In the genomic region with DNA sequence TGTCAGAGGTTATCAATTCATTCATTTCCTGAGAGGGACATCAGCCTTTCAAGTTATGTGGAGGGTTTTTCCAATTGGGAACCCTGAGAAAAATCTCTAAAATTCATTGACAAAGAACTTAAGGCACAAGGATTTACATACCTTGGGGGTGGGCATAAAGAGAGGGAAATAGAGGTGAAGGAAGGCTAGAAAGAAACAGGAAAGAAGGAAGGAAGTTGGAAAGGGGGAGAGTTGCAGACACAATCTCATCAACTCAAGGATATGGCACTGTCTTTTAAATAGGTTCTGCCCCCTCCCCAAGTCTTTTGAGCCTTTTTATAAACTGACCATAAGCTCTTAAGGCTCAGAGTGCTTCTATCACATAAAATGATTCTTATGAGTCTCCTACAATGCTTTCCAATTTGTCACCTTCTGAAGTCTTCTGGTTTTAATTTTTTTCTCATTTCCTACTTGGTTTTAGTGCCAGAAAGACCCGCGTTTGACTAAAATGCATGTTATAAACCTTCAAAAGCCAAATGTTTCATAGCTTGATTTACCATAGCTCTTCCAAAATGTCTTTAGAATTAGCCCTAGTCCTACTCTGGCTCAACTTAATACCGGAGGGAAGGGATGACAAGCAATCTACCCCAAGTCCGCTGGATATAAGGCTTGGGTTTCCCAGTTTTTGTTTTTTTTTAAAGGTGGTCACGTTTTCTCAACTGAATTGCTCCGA, we compare ENCODE assay signal across 13 mouse cellular contexts. TPM values are rescaled to one million over a fixed set of nuclear protein-coding genes. Genes with fewer than 3 reads are reported as not detected.
A peak's percentile ranks its signal among the peaks of the same experiment; 100 is the strongest.
DNase-seq lines count a peak whose midpoint lies in the region; ATAC-seq lines count a peak whose summit lies in the region.
"Had no signal": no experiment of that assay in that cellular context is flagged by ENCODE, and none has a peak within 500 bp of the region (broad histone marks: within the 10 kb centered on the region; RNA-seq: fewer than 3 reads in every experiment).

No protein-coding gene starts in this region.

- no peaks in the 10 kb centered on the region for H3K9me3 ChIP-seq in heart, embryonic 14.5 days (ENCODE audit: control insufficient read depth, low read length)
- H3K9me3 ChIP-seq in midbrain, embryonic 12.5 days: no peaks in the 10 kb centered on the region
- no peaks in the 10 kb centered on the region for H3K9me3 ChIP-seq in midbrain, embryonic 16.5 days (replicated peaks; ENCODE audit: control insufficient read depth, low read length, poor library complexity, severe bottlenecking)
- no peaks in the 10 kb centered on the region for H3K9me3 ChIP-seq in limb, embryonic 11.5 days (ENCODE audit: control insufficient read depth, low read length)

- H3K27ac ChIP-seq in heart, embryonic 14.5 days (replicated peaks in 1 of 2; ENCODE audit: control insufficient read depth in 1 of 2, insufficient read depth in 1 of 2, low read depth in 2 of 2, low read length in 2 of 2): 0 out of 4 replicates have a peak overlapping the region, but pooled peaks of 1 of the 2 experiments have one; percentile 33
- no peak overlapping the region for H3K27ac ChIP-seq in midbrain, embryonic 12.5 days (replicated peaks)
- no peak overlapping the region for H3K27ac ChIP-seq in midbrain, embryonic 16.5 days (ENCODE audit: low read length)
- peak overlapping the region; percentile 68; the same call in 1 of the 2 replicates for H3K27ac ChIP-seq in limb, embryonic 11.5 days (replicated peaks; ENCODE audit: low read depth, low read length)

- intact Hi-C loops in heart, postnatal 25 days (cut with DNase I): no loop called here
- intact Hi-C loops in gastrocnemius, postnatal 36 days (cut with DNase I): no loop called here

- no peak for DNase-seq in heart, postnatal 25 days (ENCODE audit: low spot score)
- DNase-seq in limb, embryonic 11.5 days (ENCODE audit: low spot score): no peak
- no peak for DNase-seq in urinary bladder, adult 18-20 months (ENCODE audit: low spot score in 2 of 2)
- DNase-seq in gastrocnemius, postnatal 36 days: no peak
- DNase-seq: cerebellum, adult 8-10 months; lung, postnatal 36 days had no signal

- no peak for ATAC-seq in heart, embryonic 14.5 days (ENCODE audit: insufficient number of reproducible peaks, insufficient read depth, low FRiP score, low read depth)
- ATAC-seq in midbrain, embryonic 12.5 days (ENCODE audit: low FRiP score, low read depth): no peak
- no peak for ATAC-seq in midbrain, embryonic 16.5 days
- no peak for ATAC-seq in limb, embryonic 11.5 days (ENCODE audit: insufficient number of reproducible peaks, low FRiP score, low TSS enrichment, low read depth)
- ATAC-seq: activated CD4-positive, CD25-positive, alpha-beta regulatory T cell, adult 4 months; intestine, embryonic 16.5 days had no signal

- H3K4me2 ChIP-seq in heart, embryonic 14.5 days (ENCODE audit: low read length): peak overlapping the region; percentile 71
- H3K4me2 ChIP-seq in midbrain, embryonic 12.5 days (replicated peaks): peak overlapping the region; percentile 57
- H3K4me2 ChIP-seq in midbrain, embryonic 16.5 days (ENCODE audit: low read length): no peak overlapping the region
- H3K4me2 ChIP-seq in limb, embryonic 11.5 days (ENCODE audit: low read depth, severe bottlenecking): peak overlapping the region; percentile 53

- H3K4me3 ChIP-seq in heart, embryonic 14.5 days (ENCODE audit: control insufficient read depth in 1 of 2, insufficient read depth in 1 of 2, low read depth in 1 of 2, low read length in 2 of 2): peak overlapping the region in 1 of 2 experiments; percentile 45; a peak in 3 of 4 replicates
- no peak overlapping the region for H3K4me3 ChIP-seq in midbrain, embryonic 12.5 days
- H3K4me3 ChIP-seq in midbrain, embryonic 16.5 days (ENCODE audit: low read depth, low read length): no peak overlapping the region
- no peak overlapping the region for H3K4me3 ChIP-seq in limb, embryonic 11.5 days (ENCODE audit: low read depth, low read length)

- peaks cover 0 to 15% of the 10 kb centered on the region in 2 experiments; a peak in 2 of 4 replicates for H3K4me1 ChIP-seq in heart, embryonic 14.5 days (ENCODE audit: control insufficient read depth in 2 of 2, insufficient read depth in 2 of 2, low read length in 2 of 2)
- peaks cover 27% of the 10 kb centered on the region for H3K4me1 ChIP-seq in midbrain, embryonic 12.5 days
- peaks cover 16% of the 10 kb centered on the region for H3K4me1 ChIP-seq in midbrain, embryonic 16.5 days (ENCODE audit: control insufficient read depth, insufficient read depth, low read length)
- peaks cover 9% of the 10 kb centered on the region for H3K4me1 ChIP-seq in limb, embryonic 11.5 days (ENCODE audit: control insufficient read depth, insufficient read depth, low read length)

- 11% methylated on average over 6 of the region's 6 CpGs for WGBS in heart, embryonic 14.5 days
- 4% methylated on average over 6 of the region's 6 CpGs for WGBS in midbrain, embryonic 12.5 days
- 24% methylated on average over 6 of the region's 6 CpGs for WGBS in midbrain, embryonic 16.5 days
- WGBS in limb, embryonic 11.5 days: 1% methylated on average over 6 of the region's 6 CpGs

- H3K27me3 ChIP-seq in heart, embryonic 14.5 days (ENCODE audit: control insufficient read depth, insufficient read depth, low read length): no peaks in the 10 kb centered on the region
- peaks cover 4% of the 10 kb centered on the region for H3K27me3 ChIP-seq in midbrain, embryonic 12.5 days
- H3K27me3 ChIP-seq in midbrain, embryonic 16.5 days (ENCODE audit: control insufficient read depth, insufficient read depth, low read depth, low read length): peaks cover 10% of the 10 kb centered on the region
- no peaks in the 10 kb centered on the region for H3K27me3 ChIP-seq in limb, embryonic 11.5 days (ENCODE audit: control insufficient read depth, insufficient read depth, low read length)

- no peaks in the 10 kb centered on the region for H3K36me3 ChIP-seq in heart, embryonic 14.5 days (ENCODE audit: control insufficient read depth, insufficient read depth, low read length)
- no peaks in the 10 kb centered on the region for H3K36me3 ChIP-seq in midbrain, embryonic 12.5 days
- H3K36me3 ChIP-seq in midbrain, embryonic 16.5 days (ENCODE audit: control insufficient read depth, insufficient read depth, low read length): no peaks in the 10 kb centered on the region
- H3K36me3 ChIP-seq in limb, embryonic 11.5 days (ENCODE audit: control insufficient read depth, insufficient read depth, low read length): no peaks in the 10 kb centered on the region

- peak overlapping the region; percentile 34; the same call in 1 of the 2 replicates for H3K9ac ChIP-seq in heart, embryonic 14.5 days (ENCODE audit: low read length)
- no peak overlapping the region for H3K9ac ChIP-seq in midbrain, embryonic 12.5 days (replicated peaks)
- H3K9ac ChIP-seq in midbrain, embryonic 16.5 days (ENCODE audit: low read depth, low read length): no peak overlapping the region
- no peak overlapping the region for H3K9ac ChIP-seq in limb, embryonic 11.5 days (ENCODE audit: low read length)

RNA-seq across cellular contexts. Expression of a gene that starts 13.6 kb away (rescaled TPM):
- polyA plus RNA-seq in heart, embryonic 14.5 days (2014; fragmentation: Nextera tagmentation; extraction: Ambion mirVana): 3.0 and 3.2 TPM in 2 replicates
- under 1 TPM; 0.11 to 0.18 TPM for total RNA-seq in heart, postnatal 25 days (2021)
- 15.6 and 20.6 TPM in 2 replicates for polyA plus RNA-seq in midbrain, embryonic 12.5 days (2016; fragmentation: Nextera tagmentation; extraction: Ambion mirVana)
- 7.0 and 9.6 TPM in 2 replicates for polyA plus RNA-seq in midbrain, embryonic 16.5 days (2015; fragmentation: Nextera tagmentation; extraction: Ambion mirVana)
- 26.1 and 29.7 TPM in 2 replicates for polyA plus RNA-seq in limb, embryonic 11.5 days (2014; fragmentation: Nextera tagmentation; extraction: Ambion mirVana)
- total RNA-seq in gastrocnemius, postnatal 36 days (2021): not detected
- total RNA-seq: gastrocnemius, adult 8-10 months had no signal
- polyA plus RNA-seq: large intestine, adult 2 months had no signal
